Mouse (Mus musculus) kidney, adult 10 weeks (tissue): Measurements from ENCODE around the gene Gm5169. TPM values are rescaled to one million over a fixed set of nuclear protein-coding genes. Genes with fewer than 3 reads are reported as not detected.

ENCODE experiments used
- polyA plus RNA-seq: library from polyadenylated mRNA; stranded (reverse); fragments of 350-450 nt; fragmentation: Illumina TruSeq; extraction: RNeasy Lipid Tissue Mini Kit (QIAGEN cat#74804); gene quantifications from one replicate; pipeline ENCODE4 v1.2.3, GENCODE M21; 2014; ENCODE audit warnings: low read depth, low replicate concordance

The Gm5169 gene
- not detected for polyA plus RNA-seq

GRCm38 (mm10) chrX:25301355-25301754 is at the start of gene Gm5169:
Gene Gm5169, minus strand, starts transcription at chrX:25301455.

